Mouse (Mus musculus) cerebellum, adult 18-20 months (tissue): ENCODE data around the gene Acer3.

Source experiments
- DNase-seq, 2 experiments: peaks; one replicate each; pipeline ENCODE4 v3.0.0; 2021

The Acer3 gene

GRCm38 (mm10) chr7:98332678-98333397, 11.8 kb upstream of the Acer3 start:
- no peak for DNase-seq

GRCm38 (mm10) chr7:98331932-98332331, 10.9 kb upstream of the Acer3 start:
- DNase-seq = no peak

DNA sequence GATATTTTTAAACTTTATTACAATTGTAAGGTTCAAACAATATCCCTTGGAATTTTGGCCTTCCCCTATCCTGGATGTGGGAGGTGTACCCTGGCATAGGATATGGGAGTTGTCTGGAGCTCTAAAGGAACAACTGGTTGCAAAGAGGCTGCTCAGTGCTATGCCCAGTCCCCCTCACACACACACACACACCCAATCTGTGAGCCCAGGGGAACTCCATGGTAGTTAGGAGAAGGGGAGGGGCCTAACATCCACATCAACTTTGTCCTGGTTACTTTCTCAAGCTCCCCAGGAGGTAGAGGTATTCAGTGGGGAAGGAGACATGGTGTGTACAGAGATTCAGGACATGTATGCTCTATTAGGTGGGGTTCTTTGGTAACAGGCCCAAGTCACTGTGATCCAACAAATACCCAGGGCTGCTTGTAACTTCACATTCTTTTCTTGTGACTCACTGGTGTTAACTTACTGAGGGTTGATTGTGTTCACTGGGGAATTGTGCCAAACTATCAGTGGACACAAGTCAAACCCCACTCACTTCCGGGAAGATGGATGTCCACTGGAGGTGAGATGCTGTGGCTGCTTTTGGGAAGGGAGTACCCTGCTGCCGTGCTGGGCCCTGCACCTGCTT, 9.5 kb upstream of the Acer3 start:
- DNase-seq = no peak

DNA sequence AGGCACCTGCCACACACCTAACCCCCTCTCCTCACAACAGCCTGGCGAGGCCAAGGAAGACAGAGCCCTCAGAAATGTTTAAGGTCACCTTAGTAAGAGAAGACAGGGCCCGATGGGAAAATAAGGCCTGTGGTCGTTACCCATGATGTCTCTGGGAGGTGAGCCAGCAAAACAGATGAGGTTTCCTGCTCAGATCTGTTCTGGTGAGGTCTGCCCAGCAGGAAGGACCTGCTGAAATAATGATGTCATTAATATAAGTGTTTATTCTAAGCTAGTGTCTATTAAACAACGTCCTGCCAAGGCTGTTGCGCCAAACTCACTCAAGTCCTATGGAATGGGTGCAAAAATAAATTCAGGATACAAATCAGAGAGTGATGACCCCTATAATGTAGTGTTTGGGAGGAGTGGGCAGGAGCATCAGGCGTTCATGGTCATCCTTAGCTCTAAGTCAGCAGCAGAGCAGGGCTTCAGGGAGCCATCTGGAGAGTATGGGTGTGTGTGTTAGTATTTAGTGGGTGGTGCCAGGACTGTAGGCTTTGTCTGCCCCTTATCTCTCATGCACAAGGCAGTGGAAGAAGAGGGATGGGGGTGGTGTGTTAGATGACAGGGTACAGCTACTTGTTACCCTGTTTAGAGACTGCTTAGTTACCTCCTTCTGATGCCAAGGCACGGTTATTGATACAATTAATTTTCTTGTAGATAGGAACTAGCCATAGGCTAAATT, 8.8 kb upstream of the Acer3 start:
- no peak for DNase-seq

GRCm38 (mm10) chr7:98328311-98328710, 7.3 kb upstream of the Acer3 start:
- no peak for DNase-seq

DNA sequence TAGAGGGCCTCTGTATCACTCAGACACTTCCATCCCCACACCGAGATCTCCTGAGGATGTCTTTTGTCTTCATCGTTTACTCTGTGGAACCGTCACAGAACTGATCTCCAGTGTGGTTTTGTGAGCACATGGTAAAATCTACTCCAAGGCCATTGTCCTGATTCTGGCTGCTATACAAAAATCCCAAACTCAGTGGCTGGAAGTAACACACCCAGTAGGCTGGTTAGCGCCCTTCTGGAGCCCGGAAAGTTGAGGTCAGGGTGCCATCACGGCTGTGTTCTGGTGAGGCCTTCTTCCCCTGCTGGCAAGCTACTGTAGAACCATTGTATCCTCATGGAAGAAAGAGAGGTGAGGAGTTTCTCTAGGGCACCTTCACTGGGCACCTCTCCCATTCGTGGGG, 5.0 kb upstream of the Acer3 start:
- DNase-seq = no peak

GRCm38 (mm10) chr7:98324228-98324627, 3.2 kb upstream of the Acer3 start:
- DNase-seq = no peak

DNA sequence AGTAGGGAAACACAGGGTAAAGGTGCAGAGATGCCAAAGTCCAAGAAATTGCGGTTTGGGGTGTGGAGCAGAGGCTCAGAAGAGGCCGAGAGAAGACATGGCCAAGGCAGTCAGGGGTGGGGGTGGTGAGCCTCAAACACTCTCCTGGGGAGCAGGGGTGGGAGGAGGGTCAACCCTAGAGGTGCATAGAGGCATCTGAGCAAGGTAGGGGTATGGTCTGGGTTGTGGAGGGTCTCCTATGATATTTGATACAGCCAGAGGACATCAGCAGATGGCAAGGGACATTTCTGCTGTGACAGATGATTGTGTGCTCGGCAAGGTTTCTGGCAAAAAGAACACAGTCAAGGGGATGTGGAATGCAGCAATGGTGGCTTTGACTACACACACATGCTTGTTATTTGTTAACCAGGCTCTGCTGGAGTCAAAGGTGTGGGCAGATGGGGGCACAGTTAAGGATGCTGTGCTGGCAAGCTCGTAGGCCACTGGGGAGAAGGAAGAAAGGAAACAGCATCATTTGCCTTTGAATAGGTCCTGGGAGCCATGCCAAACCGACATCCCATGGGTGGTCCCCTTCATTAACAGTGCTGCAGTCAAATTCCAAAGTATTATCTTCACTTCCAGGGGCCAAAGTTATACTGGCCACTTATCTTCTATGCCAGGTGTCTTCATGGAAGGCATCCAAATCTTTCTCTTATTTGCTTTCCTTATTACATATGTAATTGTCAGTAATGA, 2.4 kb upstream of the Acer3 start:
- DNase-seq = no peak

GRCm38 (mm10) chr7:98322415-98322814, 1.4 kb upstream of the Acer3 start:
- DNase-seq = no peak

DNA sequence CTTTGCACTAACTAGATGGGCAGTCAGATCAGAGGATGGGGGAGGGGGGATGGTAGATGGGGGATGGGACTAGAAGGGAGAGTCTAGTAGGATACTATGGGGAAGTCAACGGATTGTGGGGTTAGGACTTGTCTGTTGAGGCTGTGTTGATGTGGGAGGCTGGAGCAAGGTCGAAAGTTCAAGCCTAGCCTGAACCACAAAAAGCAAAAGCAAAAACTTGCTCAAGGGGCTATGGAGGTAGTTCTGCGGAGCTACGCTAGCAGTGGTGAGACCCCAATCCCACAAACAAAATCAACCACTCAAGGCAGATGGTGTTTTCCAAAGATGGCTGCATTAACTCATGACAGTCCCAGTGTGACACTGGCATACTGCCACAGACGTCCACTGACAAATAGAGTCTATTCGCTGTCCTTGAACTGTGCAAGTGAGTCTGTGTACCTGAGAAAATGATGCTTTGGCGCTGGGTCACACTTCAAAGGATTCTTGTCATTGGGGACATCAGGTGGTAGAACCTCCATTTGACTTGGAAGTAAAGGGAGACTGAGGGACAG, 927 bp downstream of the Acer3 start:
- no peak for DNase-seq

DNA sequence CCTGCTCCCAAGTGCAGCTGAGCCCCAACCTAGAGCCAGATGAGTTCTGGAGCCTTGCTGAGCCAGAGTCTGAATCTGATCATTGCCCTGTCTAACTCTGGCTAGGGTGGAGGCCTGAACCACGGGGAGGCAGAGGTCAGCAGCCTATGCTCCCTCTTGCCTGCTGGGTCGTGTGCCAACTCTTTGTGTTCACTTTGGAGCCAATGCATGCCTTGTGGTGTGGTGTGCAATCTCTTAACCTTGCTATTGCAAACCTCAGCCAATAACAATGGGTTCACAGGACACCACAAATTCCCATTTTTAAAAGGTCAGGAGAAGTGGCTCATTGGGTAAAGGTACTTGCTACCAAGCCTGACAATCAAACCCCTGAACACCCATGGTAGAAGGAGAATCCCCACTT, 4.4 kb downstream of the Acer3 start:
- no peak for DNase-seq

DNA sequence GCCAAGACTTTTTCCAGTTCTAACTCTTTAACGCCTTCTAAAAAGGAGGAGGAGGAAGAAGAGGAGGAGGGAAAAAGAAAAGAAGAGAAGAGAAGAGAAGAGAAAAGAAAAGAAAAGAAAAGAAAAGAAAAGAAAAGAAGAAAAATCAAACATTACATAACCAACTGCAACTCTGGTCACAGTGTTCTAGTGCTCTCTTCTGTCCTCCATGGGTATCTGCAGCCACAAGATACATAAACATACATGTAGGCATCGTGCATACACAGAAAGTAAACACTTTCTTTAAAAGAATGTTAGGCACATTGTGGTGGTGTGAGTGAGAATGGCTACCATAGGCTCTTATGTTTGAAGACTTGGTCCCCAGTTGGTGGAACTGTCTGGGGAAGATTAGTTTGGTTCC, 5.9 kb downstream of the Acer3 start:
- DNase-seq = no peak

- no peak for DNase-seq
Measured at GRCm38 (mm10) chr7:98312185-98312920, 8.7 kb downstream of the Acer3 start.

- no peak for DNase-seq
Measured at GRCm38 (mm10) chr7:98310266-98310665, 10.7 kb downstream of the Acer3 start.

- DNase-seq = peak; percentile 97 to 98
Measured at GRCm38 (mm10) chr7:98309219-98310030, 11.6 kb downstream of the Acer3 start.

DNA sequence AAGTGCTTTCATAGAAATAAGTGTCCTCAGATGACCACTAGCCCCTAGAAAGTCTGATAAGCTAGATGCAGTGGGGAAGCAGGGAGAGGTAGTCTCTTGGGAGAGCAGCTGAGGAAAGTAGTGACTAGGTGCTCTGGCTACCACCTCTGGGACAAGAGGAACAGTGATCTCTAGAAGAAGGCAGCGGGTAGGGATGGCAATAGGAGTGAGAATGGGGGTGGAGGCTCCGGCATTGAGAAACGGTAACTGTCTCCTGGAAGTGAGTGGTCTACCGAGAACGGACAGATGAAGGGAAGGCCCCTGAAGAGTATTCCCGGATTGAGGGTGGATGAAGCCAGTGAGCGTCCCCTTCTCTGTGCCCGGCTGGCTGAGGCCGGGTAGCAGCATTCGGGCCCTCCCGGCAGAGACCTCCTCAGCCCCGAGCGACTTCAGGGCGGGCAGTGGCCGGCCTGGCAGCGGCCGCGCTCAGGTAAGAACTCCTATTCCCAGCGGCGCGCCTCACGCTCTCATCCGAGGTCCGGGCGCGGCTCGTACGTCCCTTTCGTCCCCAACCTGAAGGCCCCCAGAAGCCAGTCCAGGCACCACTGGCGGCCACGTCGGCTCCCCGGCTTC, 12.3 kb downstream of the Acer3 start:
- DNase-seq = no peak

DNA sequence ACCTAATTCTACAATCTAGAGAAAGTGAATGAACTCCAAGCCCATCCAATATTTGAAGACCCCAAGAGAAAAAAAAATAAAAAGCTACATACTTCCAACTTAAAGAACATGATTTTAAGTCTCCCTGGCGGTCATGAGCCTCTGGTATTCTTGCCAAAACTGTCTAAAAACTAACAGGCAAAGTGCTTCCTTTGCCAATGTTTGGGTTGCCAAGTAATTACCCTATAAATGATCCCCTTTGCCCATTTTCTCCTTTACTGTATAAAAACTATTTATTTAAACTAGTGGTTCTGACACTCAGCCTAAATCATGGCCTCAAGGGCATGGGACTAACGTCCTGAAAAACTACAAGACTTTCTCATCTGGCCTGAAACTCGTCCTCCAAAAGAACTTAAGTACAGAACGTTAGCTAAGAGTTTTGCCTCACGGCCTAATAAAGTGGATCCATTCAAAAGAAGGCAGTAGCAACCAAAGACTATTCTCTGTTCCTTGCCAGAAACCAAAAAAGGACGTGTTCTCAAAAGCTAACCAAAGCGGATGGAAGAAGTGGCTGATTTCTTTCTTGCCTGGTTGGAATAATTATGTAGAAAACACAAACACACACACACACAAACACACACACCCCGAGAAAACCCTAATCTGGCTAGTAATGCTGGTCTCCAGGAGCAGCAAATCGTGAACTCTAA, 12.9 kb downstream of the Acer3 start:
- DNase-seq = no peak

DNA sequence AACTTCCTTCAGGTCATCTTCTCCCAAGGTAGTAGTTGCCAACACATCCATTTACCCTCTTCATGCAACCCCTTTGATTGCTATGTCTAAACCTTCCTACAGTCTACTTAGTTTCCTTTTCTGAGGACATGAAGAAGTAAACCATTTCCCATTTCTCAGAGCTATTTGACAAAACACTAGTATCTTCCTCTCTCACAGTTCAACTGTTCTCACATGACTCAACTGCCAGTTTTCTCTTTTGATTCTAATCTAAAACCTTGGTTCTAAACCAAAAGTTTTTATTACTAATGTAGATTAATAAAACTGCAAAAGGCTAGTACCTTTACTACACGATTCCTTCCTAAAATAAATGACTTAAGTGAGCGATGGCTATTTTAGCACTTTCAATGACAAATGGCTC, 13.6 kb downstream of the Acer3 start:
- DNase-seq = no peak

DNA sequence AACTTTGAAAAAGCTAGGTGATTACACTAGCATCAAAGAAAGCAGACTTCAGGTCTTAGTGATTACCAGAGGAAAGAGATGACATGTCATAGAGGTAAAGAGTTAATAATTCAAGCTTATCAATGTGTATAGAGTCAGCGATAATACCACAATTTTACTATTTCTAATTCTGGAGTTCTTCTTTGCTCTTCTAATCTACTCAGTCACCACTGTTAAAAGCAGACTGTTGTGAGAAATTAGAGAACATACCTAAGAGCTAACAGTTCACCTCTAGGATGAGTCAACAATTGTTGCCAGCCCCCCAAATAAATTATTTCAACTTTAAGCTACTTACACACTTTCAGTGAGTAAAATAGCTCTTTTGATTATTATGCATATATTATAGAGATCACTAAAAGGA, 28.1 kb downstream of the Acer3 start:
- no peak for DNase-seq

DNA sequence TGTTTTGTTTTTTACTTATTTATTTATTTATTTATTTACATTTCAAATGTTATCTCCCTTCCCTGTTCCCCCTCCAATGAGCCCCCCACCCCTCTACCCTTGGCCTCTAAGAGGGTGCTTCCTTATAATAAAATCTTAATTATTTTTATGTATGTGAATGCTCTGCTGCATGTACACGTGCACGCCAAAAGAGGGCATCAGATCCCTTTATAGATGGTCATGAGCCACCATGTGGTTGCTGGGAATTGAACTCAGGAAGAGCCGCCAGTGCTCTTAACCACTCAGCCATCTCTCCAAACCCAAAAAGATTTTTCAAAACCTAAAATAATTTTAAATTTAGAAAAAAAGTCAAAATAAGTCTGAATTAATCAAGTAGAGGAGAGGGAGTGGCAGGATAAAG, 31.4 kb downstream of the Acer3 start:
- no peak for DNase-seq
